Mouse (Mus musculus): Measurements from ENCODE around the gene Rplp2. TPM values are rescaled to one million over a fixed set of nuclear protein-coding genes. Genes with fewer than 3 reads are reported as not detected.
A peak's percentile ranks its signal among the peaks of the same experiment; 100 is the strongest.

Gene Rplp2
- polyA plus RNA-seq, 1 experiment from 2014 or later, result 1,119 TPM

- no peaks in the 10 kb centered on the region for H3K9me3 ChIP-seq (replicated peaks)
- WGBS, result 70% methylated on average over 8 of the region's 8 CpGs
- no peak for ATAC-seq
- no peak overlapping the region for H3K9ac ChIP-seq
- no peak overlapping the region for H3K27ac ChIP-seq
- no peak overlapping the region for H3K4me3 ChIP-seq
- H3K36me3 ChIP-seq (ENCODE audit: poor library complexity, severe bottlenecking), result no peaks in the 10 kb centered on the region
- H3K27me3 ChIP-seq, result peaks cover 3% of the 10 kb centered on the region; the same call in 1 of the 2 replicates
- peaks cover 10% of the 10 kb centered on the region for H3K4me1 ChIP-seq
- H3K4me2 ChIP-seq, result no peak overlapping the region
Measured at GRCm38 (mm10) chr7:141417731-141418681, 29.2 kb upstream of the Rplp2 start.

- Histone ChIP-seq H3K4me2 (no peak overlapping the region), H3K9me3 (replicated peaks) (no peaks in the 10 kb centered on the region), H3K4me3 (no peak overlapping the region), H3K27ac (no peak overlapping the region), H3K27me3 (peaks cover 3% of the 10 kb centered on the region; the same call in 1 of the 2 replicates), H3K36me3 (ENCODE audit: poor library complexity, severe bottlenecking) (no peaks in the 10 kb centered on the region), H3K4me1 (peaks cover 6% of the 10 kb centered on the region), H3K9ac (no peak overlapping the region)
- WGBS, result 65% methylated on average over 7 of the region's 7 CpGs
- no peak for ATAC-seq
Measured at GRCm38 (mm10) chr7:141418970-141419369, 28.2 kb upstream of the Rplp2 start.

- H3K27ac ChIP-seq, result no peak overlapping the region
- H3K9me3 ChIP-seq (replicated peaks), result no peaks in the 10 kb centered on the region
- WGBS, result 88% methylated on average over 9 of the region's 9 CpGs
- H3K4me2 ChIP-seq, result no peak overlapping the region
- H3K4me1 ChIP-seq, result no peaks in the 10 kb centered on the region
- no peak overlapping the region for H3K4me3 ChIP-seq
- ATAC-seq, result no peak
- peaks cover 3% of the 10 kb centered on the region; the same call in 1 of the 2 replicates for H3K27me3 ChIP-seq
- H3K36me3 ChIP-seq (ENCODE audit: poor library complexity, severe bottlenecking), result no peaks in the 10 kb centered on the region
- no peak overlapping the region for H3K9ac ChIP-seq
Measured at GRCm38 (mm10) chr7:141420030-141420702, 27.0 kb upstream of the Rplp2 start.

- Histone ChIP-seq H3K4me3 (no peak overlapping the region), H3K27ac (no peak overlapping the region), H3K4me1 (peaks cover 7% of the 10 kb centered on the region), H3K4me2 (no peak overlapping the region), H3K9me3 (replicated peaks) (no peaks in the 10 kb centered on the region), H3K36me3 (ENCODE audit: poor library complexity, severe bottlenecking) (peaks cover 16% of the 10 kb centered on the region), H3K27me3 (no peaks in the 10 kb centered on the region), H3K9ac (no peak overlapping the region)
- WGBS, result 81% methylated on average over 4 of the region's 4 CpGs
- ATAC-seq, result no peak
Measured at GRCm38 (mm10) chr7:141423811-141424210, 23.4 kb upstream of the Rplp2 start.

GRCm38 (mm10) chr7:141426948-141427730, 20.0 kb upstream of the Rplp2 start:
- Histone ChIP-seq H3K9me3 (replicated peaks) (no peaks in the 10 kb centered on the region), H3K9ac (no peak overlapping the region), H3K4me3 (no peak overlapping the region), H3K4me2 (no peak overlapping the region), H3K27ac (no peak overlapping the region), H3K27me3 (no peaks in the 10 kb centered on the region), H3K36me3 (ENCODE audit: poor library complexity, severe bottlenecking) (peaks cover 37% of the 10 kb centered on the region), H3K4me1 (peaks cover 23% of the 10 kb centered on the region)
- 90% methylated on average over 12 of the region's 12 CpGs for WGBS
- no peak for ATAC-seq

- no peaks in the 10 kb centered on the region for H3K27me3 ChIP-seq
- H3K9me3 ChIP-seq (replicated peaks), result no peaks in the 10 kb centered on the region
- WGBS, result 54% methylated on average over 5 of the region's 5 CpGs
- H3K27ac ChIP-seq, result peak overlapping the region; percentile 62
- peaks cover 34% of the 10 kb centered on the region for H3K4me1 ChIP-seq
- H3K4me2 ChIP-seq, result peak overlapping the region; percentile 91
- H3K36me3 ChIP-seq (ENCODE audit: poor library complexity, severe bottlenecking), result peaks cover 53% of the 10 kb centered on the region
- H3K4me3 ChIP-seq, result peak overlapping the region; percentile 52
- H3K9ac ChIP-seq, result peak overlapping the region; percentile 79
- peak; percentile 0; the same call in 1 of the 2 replicates for ATAC-seq
Measured at GRCm38 (mm10) chr7:141428701-141429100, 18.5 kb upstream of the Rplp2 start.

- WGBS, result under 1% methylated on average over 19 of the region's 19 CpGs
- Histone ChIP-seq H3K27me3 (no peaks in the 10 kb centered on the region), H3K27ac (peak within 1 kb of the TSS; percentile 62), H3K4me2 (peak within 1 kb of the TSS; percentile 91), H3K9me3 (replicated peaks) (no peaks in the 10 kb centered on the region), H3K9ac (peak within 1 kb of the TSS; percentile 79), H3K4me1 (peaks cover 40% of the 10 kb centered on the region), H3K4me3 (peak within 1 kb of the TSS; percentile 52), H3K36me3 (ENCODE audit: poor library complexity, severe bottlenecking) (peaks cover 55% of the 10 kb centered on the region)
- peak; percentile 87 for ATAC-seq
Measured at GRCm38 (mm10) chr7:141429310-141429709, 17.9 kb upstream of the Rplp2 start, which contains the start of gene Cend1. Gene Cend1, minus strand, starts transcription at chr7:141429491.

- Histone ChIP-seq H3K27ac (peak overlapping the region; percentile 62; the same call in 1 of the 2 replicates), H3K4me1 (peaks cover 47% of the 10 kb centered on the region), H3K9ac (no peak overlapping the region; the same call in 1 of the 2 replicates), H3K9me3 (replicated peaks) (no peaks in the 10 kb centered on the region), H3K36me3 (ENCODE audit: poor library complexity, severe bottlenecking) (peaks cover 55% of the 10 kb centered on the region), H3K4me3 (peak overlapping the region; percentile 52; the same call in 1 of the 2 replicates), H3K4me2 (peak overlapping the region; percentile 91), H3K27me3 (no peaks in the 10 kb centered on the region)
- ATAC-seq, result peak; percentile 7
- 69% methylated on average over 9 of the region's 9 CpGs for WGBS
Measured at GRCm38 (mm10) chr7:141429840-141430584, 17.2 kb upstream of the Rplp2 start.

GRCm38 (mm10) chr7:141430585-141431240, 16.5 kb upstream of the Rplp2 start:
- no peak overlapping the region for H3K27ac ChIP-seq
- H3K4me3 ChIP-seq, result no peak overlapping the region
- H3K4me2 ChIP-seq, result no peak overlapping the region
- H3K36me3 ChIP-seq (ENCODE audit: poor library complexity, severe bottlenecking), result peaks cover 55% of the 10 kb centered on the region
- no peaks in the 10 kb centered on the region for H3K9me3 ChIP-seq (replicated peaks)
- H3K4me1 ChIP-seq, result peaks cover 53% of the 10 kb centered on the region
- no peak for ATAC-seq
- WGBS, result 96% methylated on average over 9 of the region's 9 CpGs
- H3K9ac ChIP-seq, result no peak overlapping the region; the same call in 1 of the 2 replicates
- H3K27me3 ChIP-seq, result no peaks in the 10 kb centered on the region

- no peaks in the 10 kb centered on the region for H3K27me3 ChIP-seq
- H3K4me3 ChIP-seq, result no peak overlapping the region
- peaks cover 49% of the 10 kb centered on the region for H3K36me3 ChIP-seq (ENCODE audit: poor library complexity, severe bottlenecking)
- H3K4me2 ChIP-seq, result no peak overlapping the region
- H3K4me1 ChIP-seq, result peaks cover 62% of the 10 kb centered on the region
- no peaks in the 10 kb centered on the region for H3K9me3 ChIP-seq (replicated peaks)
- 0 out of 2 replicates have a peak overlapping the region, but pooled peaks have one; percentile 0 for H3K9ac ChIP-seq
- no peak for ATAC-seq
- 94% methylated on average over 19 of the region's 19 CpGs for WGBS
- H3K27ac ChIP-seq, result no peak overlapping the region
Measured at GRCm38 (mm10) chr7:141431434-141432185, 15.6 kb upstream of the Rplp2 start.
